Mouse (Mus musculus) heart, postnatal 0 days (tissue): ENCODE results near the gene Piwil1.

ENCODE experiments used
- CTCF ChIP-seq: IDR thresholded peaks from 2 replicates; pipeline ENCODE4 v1.5.1; 2016; ENCODE audit warnings: antibody characterized with exemption, control low read depth, low read depth
- EP300 ChIP-seq: IDR thresholded peaks from 2 replicates; pipeline ENCODE4 v1.6.1; 2016; ENCODE audit warnings: antibody characterized with exemption, low read depth

DNA sequence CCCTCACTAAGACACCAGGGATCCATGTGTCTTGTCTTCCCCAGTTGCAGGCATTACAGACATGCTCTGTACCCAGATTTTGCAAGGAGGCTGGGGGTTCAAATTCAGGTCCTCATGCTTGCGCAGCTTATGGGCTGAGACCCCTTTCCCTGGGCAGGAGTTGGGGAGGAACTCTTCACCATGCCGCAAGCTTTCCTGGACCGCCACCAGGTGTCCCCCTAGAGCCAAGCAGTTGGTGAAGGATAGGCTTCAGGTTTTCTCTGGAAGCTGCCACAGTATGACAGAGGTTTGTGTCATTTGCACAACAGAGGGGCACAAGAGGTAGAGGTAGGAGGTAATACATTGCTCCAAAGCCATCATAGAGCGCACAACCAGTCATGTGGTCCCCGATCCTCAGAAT, 28.3 kb downstream of the Piwil1 start:
- peak; percentile 55 for TF ChIP-seq CTCF
- TF ChIP-seq EP300, result no peak
